Mouse (Mus musculus) neural tube, embryonic 14.5 days (tissue): ENCODE data around the gene Krt7. TPM values are rescaled to one million over a fixed set of nuclear protein-coding genes. Genes with fewer than 3 reads are reported as not detected.

Experiments used
- ATAC-seq: fragments of 200-750 bp; cut with Nextera tagmentation; 2 replicates; pipeline ENCODE4 v1.8.0; 2017; ENCODE audit warnings: low read depth, mild to moderate bottlenecking, moderate TSS enrichment, moderate library complexity
- H3K27ac ChIP-seq: fragments of 300-500 bp; sonication (generic); 2 replicates; pipeline ENCODE4 v1.5.1; 2014; ENCODE audit warnings: low read depth, mild to moderate bottlenecking, control low read depth, low read length, moderate library complexity, mixed read lengths
- H3K27me3 ChIP-seq: fragments of 300-500 bp; sonication (generic); 2 replicates; pipeline ENCODE4 v1.6.1; 2014; ENCODE audit warnings: low read length; ENCODE audit not compliant: control insufficient read depth, insufficient read depth
- H3K36me3 ChIP-seq: fragments of 300-500 bp; sonication (generic); 2 replicates; pipeline ENCODE4 v1.6.1; 2014; ENCODE audit warnings: low read length, mixed read lengths; ENCODE audit not compliant: control insufficient read depth, insufficient read depth
- H3K4me1 ChIP-seq: fragments of 300-500 bp; sonication (generic); 2 replicates; pipeline ENCODE4 v1.6.1; 2014; ENCODE audit warnings: low read length; ENCODE audit not compliant: control insufficient read depth, insufficient read depth
- H3K4me2 ChIP-seq: fragments of 300-500 bp; sonication (generic); 2 replicates; pipeline ENCODE4 v1.6.1; 2014; ENCODE audit warnings: mild to moderate bottlenecking, low read depth, low read length, control low read depth
- H3K4me3 ChIP-seq: fragments of 300-500 bp; sonication (generic); 2 replicates; pipeline ENCODE4 v1.5.1; 2014; ENCODE audit warnings: low read depth, low read length, control low read depth, mixed read lengths
- H3K9ac ChIP-seq: fragments of 300-500 bp; sonication (generic); replicated peaks from 2 replicates; pipeline ENCODE4 v1.6.1; 2014; ENCODE audit warnings: low read depth, mild to moderate bottlenecking, control low read depth, low read length, mixed read lengths
- H3K9me3 ChIP-seq: fragments of 300-500 bp; sonication (generic); 2 replicates; pipeline ENCODE4 v1.6.1; 2016; ENCODE audit warnings: low read length; ENCODE audit not compliant: control insufficient read depth
- WGBS: fragments of 180-500 bp; shearing (Covaris S2); extraction: QIAGEN DNeasy Blood & Tissue Kit; methylation state at CpG from one replicate; pipeline ENCODE4 v1.1.7; 2014; 5-methylcytosine and 5-hydroxymethylcytosine counted together
- polyA plus RNA-seq: library from polyadenylated mRNA; unstranded; fragments of >200 nt; fragmentation: Nextera tagmentation; extraction: Ambion mirVana; gene quantifications from 2 replicates; pipeline ENCODE4 v1.2.1, GENCODE M21; 2014

The Krt7 gene
- polyA plus RNA-seq, 1 experiment from 2014 or later = 0.33 TPM

DNA sequence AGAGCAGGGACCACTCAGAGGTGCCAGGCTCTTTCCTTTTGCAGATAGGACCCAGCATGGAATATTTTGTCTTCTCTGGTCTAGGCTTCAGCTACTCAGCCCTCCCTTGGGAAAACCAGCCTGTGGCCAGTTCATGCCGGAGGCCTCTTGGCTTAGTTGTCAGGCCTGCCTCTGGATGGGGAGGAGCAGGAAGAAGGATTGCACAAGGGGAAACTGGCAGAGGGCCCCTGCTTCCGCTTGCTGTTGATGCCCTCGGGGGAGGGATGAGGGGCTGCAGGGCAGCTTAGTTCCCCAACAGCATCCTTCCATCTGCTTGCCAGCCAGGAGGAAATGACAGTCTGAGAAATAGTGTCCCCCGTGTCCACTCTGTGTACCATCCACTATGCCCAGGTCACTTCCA lies 36.0 kb upstream of the Krt7 start:
- H3K36me3 ChIP-seq = no peaks in the 10 kb centered on the region
- H3K9ac ChIP-seq = no peak overlapping the region
- no peaks in the 10 kb centered on the region for H3K4me1 ChIP-seq
- no peaks in the 10 kb centered on the region for H3K9me3 ChIP-seq
- no peak overlapping the region for H3K4me3 ChIP-seq
- no peak overlapping the region for H3K27ac ChIP-seq
- WGBS = 75% methylated on average over 4 of the region's 4 CpGs
- no peak overlapping the region for H3K4me2 ChIP-seq
- no peak for ATAC-seq
- no peaks in the 10 kb centered on the region for H3K27me3 ChIP-seq

DNA sequence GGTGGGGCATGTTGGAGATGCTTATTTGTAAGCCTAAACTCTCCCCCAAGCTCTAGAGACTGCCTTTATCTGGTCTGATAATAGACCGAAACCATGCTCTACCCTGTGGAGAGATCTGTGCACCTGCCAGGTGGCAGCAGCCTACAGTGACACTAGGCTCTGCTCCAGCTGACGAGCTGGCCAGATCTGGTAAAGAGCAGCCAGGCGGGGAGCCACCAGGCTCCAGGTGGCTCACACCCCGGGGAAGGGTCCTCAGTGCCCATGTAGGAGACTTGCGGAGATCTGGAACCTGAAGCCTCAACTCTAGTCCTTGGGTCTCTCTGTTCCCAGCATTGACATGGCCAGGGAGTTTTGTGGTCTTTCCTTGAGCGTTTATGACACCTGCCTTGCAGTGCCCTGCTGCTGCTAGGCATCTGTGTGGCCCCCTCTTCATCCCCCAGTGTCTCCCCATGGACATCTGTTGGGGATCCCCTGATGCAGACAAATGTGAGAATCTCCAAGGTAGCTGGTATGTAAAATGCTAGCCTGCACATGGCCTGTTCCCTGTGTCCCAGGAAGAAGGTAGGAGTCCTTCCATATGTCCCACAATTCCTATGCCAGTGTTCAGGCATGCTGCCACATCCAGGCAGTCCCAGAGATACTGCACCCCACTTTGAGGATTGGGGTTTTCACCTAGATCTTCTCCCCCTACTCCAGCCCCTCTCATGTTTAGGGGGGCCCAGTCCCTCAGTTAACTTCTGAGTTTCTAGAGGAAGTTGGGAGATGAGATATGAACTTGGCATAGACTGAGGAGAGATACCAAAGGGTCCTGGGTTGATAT lies 34.7 kb upstream of the Krt7 start:
- Histone ChIP-seq H3K27ac (no peak overlapping the region), H3K36me3 (no peaks in the 10 kb centered on the region), H3K9me3 (no peaks in the 10 kb centered on the region), H3K27me3 (no peaks in the 10 kb centered on the region), H3K9ac (no peak overlapping the region), H3K4me3 (no peak overlapping the region), H3K4me1 (no peaks in the 10 kb centered on the region), H3K4me2 (no peak overlapping the region)
- 83% methylated on average over 6 of the region's 6 CpGs for WGBS
- no peak for ATAC-seq

DNA sequence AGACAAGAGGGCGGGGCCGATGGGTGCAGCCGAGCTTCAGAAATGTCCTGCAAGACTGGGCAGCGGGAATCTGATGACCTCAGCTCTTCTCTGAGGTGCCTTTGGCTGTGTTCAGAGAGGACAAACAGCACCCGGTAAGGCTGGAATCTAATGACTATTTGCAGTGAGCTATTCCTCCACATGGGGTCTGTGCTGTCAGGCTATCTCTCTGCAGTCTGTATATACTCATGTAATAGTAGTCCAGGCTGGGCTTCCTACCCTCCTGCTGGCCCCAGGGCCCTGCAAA lies 34.1 kb upstream of the Krt7 start:
- ATAC-seq = no peak
- Histone ChIP-seq H3K4me3 (no peak overlapping the region), H3K27me3 (no peaks in the 10 kb centered on the region), H3K9me3 (no peaks in the 10 kb centered on the region), H3K4me2 (no peak overlapping the region), H3K4me1 (no peaks in the 10 kb centered on the region), H3K27ac (no peak overlapping the region), H3K36me3 (no peaks in the 10 kb centered on the region), H3K9ac (no peak overlapping the region)
- 69% methylated on average over 5 of the region's 5 CpGs for WGBS

DNA sequence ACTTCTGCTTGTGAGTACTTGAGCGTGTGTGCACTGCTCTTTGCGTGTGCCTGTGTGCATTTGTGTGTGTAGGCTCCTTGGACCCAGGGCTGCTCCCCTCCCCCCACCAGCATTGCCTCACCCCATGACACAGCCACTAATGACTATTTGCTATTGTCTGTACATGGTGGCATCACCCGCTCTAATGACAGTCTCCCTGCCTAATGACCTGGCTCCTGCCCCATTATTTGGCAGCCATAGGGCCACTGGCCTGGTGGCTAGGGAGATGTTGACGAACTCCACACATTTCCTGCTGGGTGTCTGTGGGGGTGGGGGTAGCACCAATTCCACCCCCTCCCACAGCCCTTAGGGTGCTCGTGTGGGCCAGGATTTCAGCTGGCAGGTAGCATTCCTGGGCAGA lies 32.2 kb upstream of the Krt7 start:
- Histone ChIP-seq H3K27ac (no peak overlapping the region), H3K9me3 (no peaks in the 10 kb centered on the region)
- no peak for ATAC-seq

DNA sequence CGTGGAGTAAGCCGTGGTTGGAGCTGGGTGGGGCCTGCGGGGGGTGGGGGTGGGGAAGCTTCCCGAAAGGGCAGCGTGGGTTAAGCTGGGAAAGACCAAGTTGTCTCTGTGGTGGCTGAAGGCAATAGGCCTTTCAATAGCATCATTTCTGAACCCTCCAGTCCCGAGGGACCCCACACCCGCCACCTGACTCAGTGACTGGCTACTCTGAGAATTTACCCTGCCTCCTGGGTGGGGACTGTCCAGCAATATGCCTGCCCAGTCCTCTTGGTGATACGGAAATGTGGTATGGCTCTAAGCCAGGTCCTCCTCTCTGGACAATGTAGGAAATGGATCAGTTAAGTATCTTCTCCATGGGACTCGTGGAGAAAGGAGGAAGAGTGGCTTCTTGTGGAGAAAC lies 29.1 kb upstream of the Krt7 start:
- H3K4me2 ChIP-seq = no peak overlapping the region
- no peak for ATAC-seq
- 67% methylated on average over 9 of the region's 9 CpGs for WGBS

More for the DNA sequence above, 32.2 kb upstream of the Krt7 start:
- Histone ChIP-seq H3K4me1 (no peaks in the 10 kb centered on the region), H3K36me3 (no peaks in the 10 kb centered on the region), H3K4me2 (no peak overlapping the region), H3K9ac (no peak overlapping the region), H3K27me3 (no peaks in the 10 kb centered on the region), H3K4me3 (no peak overlapping the region)
- 35% methylated on average over 5 of the region's 5 CpGs for WGBS

DNA sequence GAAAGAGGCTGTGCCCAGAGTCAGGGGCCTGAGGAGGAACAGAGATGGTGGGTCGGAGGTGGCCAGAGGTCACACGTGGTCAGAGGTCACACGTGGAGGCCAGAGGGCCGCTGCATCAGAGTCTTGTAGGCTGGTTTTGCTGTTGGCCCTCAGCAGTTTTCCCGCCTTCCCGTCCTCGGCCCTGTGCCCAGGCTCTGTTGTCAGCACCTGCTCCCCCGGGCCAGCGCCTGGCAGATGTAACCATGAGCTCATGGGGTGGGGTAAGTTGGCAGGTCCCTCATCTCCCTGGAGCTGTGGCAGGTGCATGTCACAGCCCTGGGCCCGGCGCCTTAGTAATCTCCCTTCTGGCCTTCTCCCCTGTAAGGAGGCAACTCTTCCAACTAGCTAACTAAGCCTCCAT lies 28.0 kb upstream of the Krt7 start:
- Histone ChIP-seq H3K36me3 (no peaks in the 10 kb centered on the region), H3K4me3 (no peak overlapping the region), H3K4me1 (no peaks in the 10 kb centered on the region), H3K4me2 (no peak overlapping the region), H3K9ac (no peak overlapping the region), H3K27ac (no peak overlapping the region), H3K27me3 (no peaks in the 10 kb centered on the region), H3K9me3 (no peaks in the 10 kb centered on the region)
- WGBS = 72% methylated on average over 11 of the region's 11 CpGs
- no peak for ATAC-seq

More for the DNA sequence above, 29.1 kb upstream of the Krt7 start:
- H3K36me3 ChIP-seq = no peaks in the 10 kb centered on the region
- H3K27me3 ChIP-seq = no peaks in the 10 kb centered on the region
- no peaks in the 10 kb centered on the region for H3K4me1 ChIP-seq
- H3K4me3 ChIP-seq = no peak overlapping the region
- H3K9ac ChIP-seq = no peak overlapping the region
- H3K27ac ChIP-seq = no peak overlapping the region
- H3K9me3 ChIP-seq = no peaks in the 10 kb centered on the region

DNA sequence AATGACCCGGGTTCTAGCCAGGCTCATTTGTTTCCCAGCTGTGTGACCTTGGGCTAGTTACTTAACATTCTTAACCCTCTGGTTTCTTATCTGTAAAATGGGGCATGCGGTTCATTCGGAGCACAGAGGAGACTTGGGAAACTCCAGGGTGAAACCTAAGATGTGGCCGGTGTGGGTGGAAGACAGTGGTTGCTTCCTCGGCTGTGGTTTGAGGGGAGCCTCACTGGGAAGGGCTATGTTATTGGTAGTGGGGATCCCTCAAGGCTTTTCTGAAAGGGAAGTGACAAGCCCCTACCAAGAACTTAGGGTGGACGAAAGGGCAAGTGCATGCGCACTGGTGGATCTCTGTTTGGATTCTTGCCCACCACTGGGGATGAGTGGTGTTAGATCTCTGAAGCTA lies 26.2 kb upstream of the Krt7 start:
- Histone ChIP-seq H3K27ac (no peak overlapping the region), H3K36me3 (no peaks in the 10 kb centered on the region), H3K9me3 (no peaks in the 10 kb centered on the region), H3K9ac (no peak overlapping the region), H3K4me3 (no peak overlapping the region), H3K4me1 (no peaks in the 10 kb centered on the region), H3K27me3 (no peaks in the 10 kb centered on the region), H3K4me2 (no peak overlapping the region)
- 79% methylated on average over 7 of the region's 7 CpGs for WGBS
- ATAC-seq = no peak

DNA sequence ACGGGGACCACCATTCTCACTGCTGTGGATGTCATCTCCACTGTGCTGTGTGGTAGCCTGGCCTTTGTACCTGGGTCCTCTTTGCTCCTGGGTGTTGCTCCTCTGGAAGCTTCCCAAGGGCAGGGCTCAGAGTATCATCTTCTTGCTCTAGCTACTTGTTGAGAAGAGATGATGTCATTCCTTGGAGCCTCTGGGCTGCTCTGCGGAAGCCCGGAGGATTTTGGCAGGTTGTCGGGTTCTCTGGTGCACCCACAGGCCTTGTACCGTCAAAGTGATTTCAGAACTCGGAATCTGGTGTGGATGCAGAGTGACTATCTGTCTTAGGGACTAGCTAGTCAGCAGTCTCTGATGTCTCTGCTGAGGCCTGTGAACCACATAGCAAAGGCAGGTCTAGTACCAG lies 25.8 kb upstream of the Krt7 start:
- no peaks in the 10 kb centered on the region for H3K9me3 ChIP-seq
- H3K27me3 ChIP-seq = no peaks in the 10 kb centered on the region
- no peak overlapping the region for H3K4me3 ChIP-seq
- H3K36me3 ChIP-seq = no peaks in the 10 kb centered on the region
- H3K4me1 ChIP-seq = no peaks in the 10 kb centered on the region
- no peak overlapping the region for H3K4me2 ChIP-seq
- H3K27ac ChIP-seq = no peak overlapping the region
- 94% methylated on average over 6 of the region's 6 CpGs for WGBS
- ATAC-seq = no peak
- no peak overlapping the region for H3K9ac ChIP-seq

DNA sequence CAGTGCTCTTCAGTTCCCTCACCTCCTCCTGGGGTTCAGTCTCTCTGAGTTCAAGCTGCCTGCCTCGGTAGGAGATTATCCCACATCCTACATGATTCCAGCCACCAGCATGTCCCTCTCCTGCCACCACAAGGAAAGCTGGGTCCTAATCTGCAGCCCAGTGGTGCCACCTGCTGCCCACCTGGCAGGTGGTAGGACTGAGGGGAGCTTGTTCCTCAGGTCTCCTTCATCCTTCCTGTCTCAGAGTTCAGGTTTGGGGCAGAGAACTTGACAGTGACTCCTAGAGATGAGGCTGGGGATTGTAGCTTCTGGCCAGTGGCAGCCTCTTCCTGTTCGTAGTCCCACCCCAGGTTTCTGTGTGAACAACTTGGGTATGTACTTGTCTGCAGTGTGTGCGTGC lies 23.7 kb upstream of the Krt7 start:
- no peak overlapping the region for H3K4me3 ChIP-seq
- no peak overlapping the region for H3K9ac ChIP-seq
- no peaks in the 10 kb centered on the region for H3K27me3 ChIP-seq
- no peak for ATAC-seq
- no peaks in the 10 kb centered on the region for H3K36me3 ChIP-seq
- H3K27ac ChIP-seq = no peak overlapping the region
- H3K4me1 ChIP-seq = no peaks in the 10 kb centered on the region
- WGBS = 74% methylated on average over 3 of the region's 3 CpGs
- no peak overlapping the region for H3K4me2 ChIP-seq
- no peaks in the 10 kb centered on the region for H3K9me3 ChIP-seq
